Mouse (Mus musculus): ENCODE data around the gene Cldn20.

DNA sequence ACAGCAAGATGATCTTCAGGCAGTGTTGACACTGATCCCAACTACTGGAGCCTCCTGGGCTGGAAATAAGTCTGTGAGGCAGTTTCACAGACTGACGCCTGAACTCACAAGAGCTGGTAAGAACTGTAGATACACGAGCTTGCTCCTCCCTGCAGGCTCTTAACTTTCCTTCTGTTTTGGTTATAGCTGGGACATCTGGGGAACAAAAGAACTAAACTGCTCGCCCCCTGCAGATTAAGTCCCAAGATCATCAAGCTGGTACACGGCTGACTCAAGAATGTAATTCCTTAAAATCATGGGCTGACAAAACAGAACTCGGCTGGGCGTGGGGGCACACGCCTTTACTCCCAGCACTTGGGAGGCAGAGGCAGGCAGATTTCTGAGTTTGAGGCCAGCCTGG is 1.8 kb upstream of the Cldn20 start:
- TF ChIP-seq CTCF (IDR thresholded peaks at IDR 0.05): no peak
- no peak for TF ChIP-seq EP300 (IDR thresholded peaks at IDR 0.05)
